Mouse (Mus musculus): ENCODE measurements at regions not wholly inside any gene's neighbourhood (a gene's known extent, or its start where the extent isn't known, plus 50 kb on each side); places are given as distances from the start of the nearest gene placed in this dataset.
"Not testable (repeated sequence)": the region's sequence is repeated elsewhere in the genome, so short reads cannot be mapped to it uniquely, and the experiment has no call there.

- no peaks in the 10 kb centered on the region for H3K27me3 ChIP-seq
- H3K27ac ChIP-seq: 0 out of 2 replicates have a peak overlapping the region, but pooled peaks have one; percentile 51
- H3K4me3 ChIP-seq: no peak overlapping the region
- 87% methylated on average over 3 of the region's 3 CpGs for WGBS
- no peaks in the 10 kb centered on the region for H3K36me3 ChIP-seq
- peaks cover 21% of the 10 kb centered on the region for H3K4me1 ChIP-seq
- no peaks in the 10 kb centered on the region for H3K9me3 ChIP-seq
- H3K9ac ChIP-seq: no peak overlapping the region
- no peak for ATAC-seq (ENCODE audit: insufficient number of reproducible peaks, insufficient read depth, low FRiP score, low TSS enrichment, low read depth)
- H3K4me2 ChIP-seq: no peak overlapping the region
Measured at GRCm38 (mm10) chr1:157048996-157049395, 59.5 kb downstream of the Tex35 start.

GRCm38 (mm10) chr1:157048201-157048923 is 60.1 kb downstream of the Tex35 start:
- Histone ChIP-seq H3K4me2 (peak overlapping the region; percentile 28), H3K9ac (0 out of 2 replicates have a peak overlapping the region, but pooled peaks have one; percentile 11), H3K27me3 (no peaks in the 10 kb centered on the region), H3K9me3 (no peaks in the 10 kb centered on the region), H3K27ac (peak overlapping the region; percentile 51), H3K4me3 (no peak overlapping the region), H3K4me1 (peaks cover 21% of the 10 kb centered on the region), H3K36me3 (no peaks in the 10 kb centered on the region)
- WGBS: 10% methylated on average over 11 of the region's 11 CpGs
- 0 out of 2 replicates have a peak, but pooled peaks have one; percentile 57 for ATAC-seq (ENCODE audit: insufficient number of reproducible peaks, insufficient read depth, low FRiP score, low TSS enrichment, low read depth)

GRCm38 (mm10) chr1:157047751-157048200 is 60.7 kb downstream of the Tex35 start:
- 35% methylated on average over 4 of the region's 4 CpGs for WGBS
- H3K9me3 ChIP-seq: no peaks in the 10 kb centered on the region
- no peaks in the 10 kb centered on the region for H3K36me3 ChIP-seq
- H3K4me1 ChIP-seq: peaks cover 21% of the 10 kb centered on the region
- peak; percentile 39; the same call in 1 of the 2 replicates for ATAC-seq (ENCODE audit: insufficient number of reproducible peaks, insufficient read depth, low FRiP score, low TSS enrichment, low read depth)
- H3K27ac ChIP-seq: peak overlapping the region; percentile 58
- 0 out of 2 replicates have a peak overlapping the region, but pooled peaks have one; percentile 28 for H3K4me2 ChIP-seq
- no peak overlapping the region for H3K4me3 ChIP-seq
- H3K9ac ChIP-seq: no peak overlapping the region
- H3K27me3 ChIP-seq: no peaks in the 10 kb centered on the region

GRCm38 (mm10) chr1:157046760-157047182 is 61.7 kb downstream of the Tex35 start:
- no peak for ATAC-seq (ENCODE audit: insufficient number of reproducible peaks, insufficient read depth, low FRiP score, low TSS enrichment, low read depth)
- Histone ChIP-seq H3K4me2 (no peak overlapping the region), H3K9ac (no peak overlapping the region), H3K9me3 (no peaks in the 10 kb centered on the region), H3K27me3 (no peaks in the 10 kb centered on the region), H3K36me3 (no peaks in the 10 kb centered on the region), H3K27ac (no peak overlapping the region), H3K4me3 (no peak overlapping the region), H3K4me1 (peaks cover 21% of the 10 kb centered on the region)
- WGBS: 79% methylated on average over 4 of the region's 4 CpGs

- peaks cover 39% of the 10 kb centered on the region for H3K4me1 ChIP-seq
- ATAC-seq (ENCODE audit: insufficient number of reproducible peaks, insufficient read depth, low FRiP score, low TSS enrichment, low read depth): no peak
- H3K4me2 ChIP-seq: peak overlapping the region; percentile 49
- H3K27me3 ChIP-seq: no peaks in the 10 kb centered on the region
- no peaks in the 10 kb centered on the region for H3K9me3 ChIP-seq
- WGBS: 21% methylated on average over 4 of the region's 4 CpGs
- H3K27ac ChIP-seq: peak overlapping the region; percentile 74
- H3K36me3 ChIP-seq: no peaks in the 10 kb centered on the region
- H3K9ac ChIP-seq: no peak overlapping the region
- no peak overlapping the region for H3K4me3 ChIP-seq
Measured at GRCm38 (mm10) chr1:157039836-157040196, 68.7 kb downstream of the Tex35 start.

- WGBS: 9% methylated on average over 14 of the region's 14 CpGs
- H3K27me3 ChIP-seq: no peaks in the 10 kb centered on the region
- peaks cover 39% of the 10 kb centered on the region for H3K4me1 ChIP-seq
- no peak for ATAC-seq (ENCODE audit: insufficient number of reproducible peaks, insufficient read depth, low FRiP score, low TSS enrichment, low read depth)
- peak overlapping the region; percentile 4; the same call in 1 of the 2 replicates for H3K4me3 ChIP-seq
- no peaks in the 10 kb centered on the region for H3K9me3 ChIP-seq
- no peak overlapping the region for H3K9ac ChIP-seq
- H3K4me2 ChIP-seq: peak overlapping the region; percentile 49
- no peaks in the 10 kb centered on the region for H3K36me3 ChIP-seq
- H3K27ac ChIP-seq: peak overlapping the region; percentile 74
Measured at GRCm38 (mm10) chr1:157039016-157039835, 69.3 kb downstream of the Tex35 start.

- WGBS: 62% methylated on average over 14 of the region's 14 CpGs
Measured at GRCm38 (mm10) chr1:157038111-157039008, 70.1 kb downstream of the Tex35 start.

GRCm38 (mm10) chr1:157037246-157037991 is 71.1 kb downstream of the Tex35 start:
- H3K9ac ChIP-seq: no peak overlapping the region
- no peaks in the 10 kb centered on the region for H3K36me3 ChIP-seq
- peaks cover 39% of the 10 kb centered on the region for H3K4me1 ChIP-seq
- no peak for ATAC-seq (ENCODE audit: insufficient number of reproducible peaks, insufficient read depth, low FRiP score, low TSS enrichment, low read depth)
- H3K4me3 ChIP-seq: no peak overlapping the region
- no peak overlapping the region for H3K27ac ChIP-seq
- no peaks in the 10 kb centered on the region for H3K27me3 ChIP-seq
- H3K9me3 ChIP-seq: no peaks in the 10 kb centered on the region
- H3K4me2 ChIP-seq: no peak overlapping the region
- WGBS: 84% methylated on average over 10 of the region's 10 CpGs

More at GRCm38 (mm10) chr1:157038111-157039008, 70.1 kb downstream of the Tex35 start:
- Histone ChIP-seq H3K9me3 (no peaks in the 10 kb centered on the region), H3K27me3 (no peaks in the 10 kb centered on the region), H3K27ac (peak overlapping the region; percentile 74), H3K36me3 (no peaks in the 10 kb centered on the region), H3K4me1 (peaks cover 39% of the 10 kb centered on the region), H3K4me2 (no peak overlapping the region; the same call in 1 of the 2 replicates), H3K4me3 (no peak overlapping the region), H3K9ac (no peak overlapping the region)
- no peak for ATAC-seq (ENCODE audit: insufficient number of reproducible peaks, insufficient read depth, low FRiP score, low TSS enrichment, low read depth)

- no peak overlapping the region for H3K4me2 ChIP-seq
- no peak overlapping the region for H3K27ac ChIP-seq
- H3K4me1 ChIP-seq: peaks cover 39% of the 10 kb centered on the region
- no peaks in the 10 kb centered on the region for H3K27me3 ChIP-seq
- WGBS: 21% methylated on average over 4 of the region's 4 CpGs
- no peak overlapping the region for H3K4me3 ChIP-seq
- no peak overlapping the region for H3K9ac ChIP-seq
- H3K36me3 ChIP-seq: no peaks in the 10 kb centered on the region
- no peak for ATAC-seq (ENCODE audit: insufficient number of reproducible peaks, insufficient read depth, low FRiP score, low TSS enrichment, low read depth)
- no peaks in the 10 kb centered on the region for H3K9me3 ChIP-seq
Measured at GRCm38 (mm10) chr1:157036779-157037178, 71.7 kb downstream of the Tex35 start.

GRCm38 (mm10) chr1:157035221-157035620 is 73.3 kb downstream of the Tex35 start:
- not testable (repeated sequence) for H3K9me3 ChIP-seq; H3K4me2 ChIP-seq; H3K9ac ChIP-seq; ATAC-seq (ENCODE audit: insufficient number of reproducible peaks, insufficient read depth, low FRiP score, low TSS enrichment, low read depth); H3K36me3 ChIP-seq; H3K27me3 ChIP-seq; H3K27ac ChIP-seq; H3K4me3 ChIP-seq
- 93% methylated on average over 8 of the region's 8 CpGs for WGBS
- H3K4me1 ChIP-seq: peaks cover 37% of the 10 kb centered on the region

All from embryonic facial prominence, embryonic 13.5 days (tissue).